Mouse (Mus musculus) spleen, adult 2 months (tissue): Measurements from ENCODE around the gene Pld4.

Experiments used
- CTCF ChIP-seq: fragments of 200-500 bp; IDR thresholded peaks from 2 replicates; pipeline ENCODE4 v1.5.1; 2011; ENCODE audit warnings: mild to moderate bottlenecking, inconsistent platforms; ENCODE audit not compliant: insufficient read depth, insufficient read length, insufficient replicate concordance; ENCODE audit errors: extremely low read depth
- POLR2A ChIP-seq: fragments of 200-500 bp; IDR thresholded peaks from 2 replicates; pipeline ENCODE4 v1.6.1; 2011; ENCODE audit warnings: low read depth, low read length, inconsistent platforms

GRCm38 (mm10) chr12:112806044-112806443, 45.6 kb downstream of the Pld4 start:
- TF ChIP-seq POLR2A (no peak), CTCF (no peak)
